Mouse (Mus musculus) adrenal gland, adult 2 months (tissue): Measurements from ENCODE around the gene Thrap3. TPM values are rescaled to one million over a fixed set of nuclear protein-coding genes. Genes with fewer than 3 reads are reported as not detected.
"Not testable (repeated sequence)": the region's sequence is repeated elsewhere in the genome, so short reads cannot be mapped to it uniquely, and the experiment has no call there.

Experiments used
- DNase-seq: peaks from one replicate; pipeline ENCODE4 v3.0.0; 2021
- polyA plus RNA-seq: library from polyadenylated mRNA; depleted of rRNA; stranded (reverse); fragments of >200 nt; gene quantifications from 2 replicates; pipeline ENCODE4 v1.2.3, GENCODE M21; 2012
- total RNA-seq, 2 experiments: library from RNA; stranded (reverse); gene quantifications; 2 replicates each; pipeline ENCODE4 v1.2.3; 2021

Thrap3 gene
- total and polyA plus RNA-seq, 3 experiments: 36.8 to 173 (median 169) TPM

GRCm38 (mm10) chr4:126165092-126165491 is 37.5 kb downstream of the Thrap3 start:
- DNase-seq: not testable (repeated sequence)

GRCm38 (mm10) chr4:126163685-126164084 is 38.9 kb downstream of the Thrap3 start:
- no peak for DNase-seq

- DNase-seq: no peak
Observed at GRCm38 (mm10) chr4:126163067-126163659, 39.4 kb downstream of the Thrap3 start, which contains the start of gene Sh3d21. TSS of gene Sh3d21 (minus strand) at chr4:126163491.

GRCm38 (mm10) chr4:126162544-126163066 is 40.0 kb downstream of the Thrap3 start:
- peak; percentile 93 for DNase-seq

GRCm38 (mm10) chr4:126161986-126162385 is 40.6 kb downstream of the Thrap3 start:
- DNase-seq: no peak

- DNase-seq: no peak
Observed at GRCm38 (mm10) chr4:126161456-126161855, 41.1 kb downstream of the Thrap3 start.

GRCm38 (mm10) chr4:126160981-126161380 is 41.6 kb downstream of the Thrap3 start:
- no peak for DNase-seq

- DNase-seq: no peak
Observed at GRCm38 (mm10) chr4:126159455-126159854, 43.1 kb downstream of the Thrap3 start.

- DNase-seq: no peak
Observed at GRCm38 (mm10) chr4:126157562-126157961, 45.0 kb downstream of the Thrap3 start.

GRCm38 (mm10) chr4:126156617-126157016 is 45.9 kb downstream of the Thrap3 start:
- DNase-seq: no peak

GRCm38 (mm10) chr4:126155869-126156268 is 46.7 kb downstream of the Thrap3 start:
- DNase-seq: no peak

GRCm38 (mm10) chr4:126155183-126155582 is 47.4 kb downstream of the Thrap3 start:
- DNase-seq: no peak

- DNase-seq: peak; percentile 54
Observed at GRCm38 (mm10) chr4:126152864-126153263, 49.7 kb downstream of the Thrap3 start.

- DNase-seq: no peak
Observed at GRCm38 (mm10) chr4:126151701-126152440, 50.7 kb downstream of the Thrap3 start.

- no peak for DNase-seq
Observed at GRCm38 (mm10) chr4:126150949-126151320, 51.6 kb downstream of the Thrap3 start.

- DNase-seq: peak; percentile 76
Observed at GRCm38 (mm10) chr4:126150297-126150948, 52.1 kb downstream of the Thrap3 start.

- no peak for DNase-seq
Observed at GRCm38 (mm10) chr4:126149798-126150197, 52.8 kb downstream of the Thrap3 start.

- DNase-seq: no peak
Observed at GRCm38 (mm10) chr4:126149041-126149676, 53.4 kb downstream of the Thrap3 start.

- DNase-seq: peak; percentile 81
Observed at GRCm38 (mm10) chr4:126148161-126148961, 54.2 kb downstream of the Thrap3 start.

- DNase-seq: peak; percentile 68
Observed at GRCm38 (mm10) chr4:126147533-126148160, 54.9 kb downstream of the Thrap3 start, which contains the start of gene Eva1b. TSS of gene Eva1b (plus strand) at chr4:126147744.
